Mouse (Mus musculus) brain, embryonic 18.5 days (tissue): ENCODE measurements at regions not wholly inside any gene's neighbourhood (a gene's known extent, or its start where the extent isn't known, plus 50 kb on each side); places are given as distances from the start of the nearest gene placed in this dataset.

Source experiments
- DNase-seq: peaks from one replicate; pipeline ENCODE4 v3.0.0-alpha.2; 2012; ENCODE audit warnings: low read depth, low spot score

DNA sequence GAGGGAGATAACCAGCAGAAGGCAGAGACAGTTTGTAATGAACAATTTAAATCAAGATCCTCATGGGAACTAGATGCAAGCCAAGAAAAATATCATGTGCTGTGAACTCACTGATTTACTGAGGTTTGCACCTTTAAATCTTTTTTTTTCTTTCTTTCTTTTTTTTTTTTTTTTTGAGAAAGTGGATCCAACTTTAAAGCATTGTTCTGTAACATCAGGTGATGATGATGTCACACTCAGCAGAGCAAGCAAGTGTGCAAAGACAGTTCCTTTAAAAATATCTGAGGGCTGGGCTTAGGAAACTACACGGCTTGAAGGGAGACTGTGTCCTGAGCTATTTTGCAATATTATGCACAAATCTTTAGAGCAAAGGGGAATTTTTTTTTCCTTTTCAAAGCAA, 166.6 kb upstream of the Ubash3b start:
- DNase-seq = no peak

DNA sequence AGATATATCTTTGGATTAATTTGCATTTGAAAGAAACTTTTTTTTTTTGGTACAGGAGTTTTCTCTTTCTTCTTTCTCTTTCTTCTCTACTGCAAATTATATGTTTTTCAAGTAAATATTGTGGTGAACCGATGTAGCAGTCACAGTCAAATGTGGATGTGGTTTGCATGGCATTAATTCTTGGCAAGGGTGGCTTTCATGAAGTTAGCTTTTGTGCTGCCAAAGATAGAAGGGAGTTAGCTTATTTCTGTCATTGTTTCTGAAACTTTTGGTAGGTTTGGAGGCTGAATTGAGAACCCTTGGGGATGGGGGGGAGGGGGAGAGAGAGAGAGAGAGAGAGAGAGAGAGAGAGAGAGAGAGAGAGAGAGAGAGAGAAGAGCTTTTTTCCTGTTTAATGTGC, 166.1 kb upstream of the Ubash3b start:
- no peak for DNase-seq

DNA sequence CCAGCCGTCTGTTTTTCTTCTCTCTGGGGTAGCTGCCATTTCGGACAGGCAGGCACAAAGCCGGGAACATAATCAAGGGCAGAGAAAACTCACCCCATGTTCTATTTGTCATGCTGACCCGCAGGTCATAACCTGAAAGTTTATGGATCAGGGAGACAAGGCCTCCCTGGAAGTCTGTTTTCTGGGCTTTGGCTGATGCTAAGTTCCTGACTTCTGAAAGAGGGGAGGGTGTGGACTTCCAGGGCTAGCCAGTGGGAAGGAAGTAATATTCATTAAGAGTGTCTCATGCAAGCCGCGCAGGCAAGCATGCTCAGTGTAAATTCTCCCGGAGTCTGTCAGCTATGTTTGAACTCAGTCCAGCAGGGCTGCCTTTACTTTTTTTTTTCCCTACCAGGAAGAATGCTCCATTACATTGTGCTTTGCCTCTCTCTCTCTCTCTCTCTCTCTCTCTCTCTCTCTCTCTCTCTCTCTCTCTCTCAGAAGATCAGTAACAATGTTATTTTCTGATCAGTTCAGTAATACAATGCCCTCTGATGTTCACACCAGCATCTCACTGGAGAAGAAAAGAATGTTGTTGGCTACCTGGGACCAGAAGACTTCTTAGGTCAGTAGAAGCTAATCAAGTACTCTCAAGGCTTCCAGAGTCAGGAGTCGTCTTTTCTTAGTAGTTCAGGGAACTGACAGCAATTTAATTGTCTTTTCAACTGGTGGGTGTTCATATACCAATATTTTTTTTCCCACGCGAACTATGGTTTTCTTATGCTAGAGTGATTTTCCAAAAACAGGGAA, 165.5 kb upstream of the Ubash3b start:
- peak; percentile 46 for DNase-seq

GRCm38 (mm10) chr9:41321521-41321920, 160.0 kb upstream of the Ubash3b start:
- DNase-seq = no peak

DNA sequence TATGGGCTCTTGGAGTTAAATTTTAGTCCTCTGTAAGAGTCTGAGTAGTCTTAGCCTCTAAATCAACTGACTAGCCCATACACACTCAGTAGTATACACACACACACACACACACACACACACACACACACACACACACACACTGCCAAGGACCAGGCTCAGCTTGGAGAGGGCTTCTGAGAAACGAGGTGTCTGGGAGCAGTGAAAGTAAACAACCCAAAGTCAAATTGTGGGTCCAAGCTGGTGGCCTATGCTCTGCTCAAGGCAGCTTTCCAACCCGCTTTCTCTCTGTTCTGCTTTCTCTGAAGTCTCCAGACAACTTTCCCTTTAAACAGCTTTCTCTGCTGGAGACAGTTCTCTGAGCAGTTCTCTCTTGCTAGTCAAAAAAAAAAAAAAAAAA, 157.6 kb upstream of the Ubash3b start:
- DNase-seq = no peak

DNA sequence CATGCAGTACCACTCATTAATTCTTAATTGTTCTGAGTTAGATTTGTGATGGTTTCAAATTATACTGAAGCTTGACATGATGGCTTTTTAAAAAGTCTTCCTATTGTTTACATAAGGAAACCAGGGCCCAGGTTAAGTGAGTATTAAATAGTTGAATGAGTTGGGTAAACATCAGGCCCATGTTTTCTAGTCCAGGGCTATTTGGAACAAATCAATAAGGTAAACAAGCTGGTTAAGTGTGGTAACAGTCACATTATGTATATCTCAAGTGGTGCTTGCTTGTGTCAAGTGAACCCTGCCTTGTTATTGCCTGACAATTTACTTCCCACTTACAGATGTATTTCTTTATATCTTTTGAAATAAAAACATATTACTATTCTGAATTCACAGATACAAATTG, 144.7 kb upstream of the Ubash3b start:
- DNase-seq = no peak

GRCm38 (mm10) chr9:41303494-41303828, 142.0 kb upstream of the Ubash3b start:
- no peak for DNase-seq

DNA sequence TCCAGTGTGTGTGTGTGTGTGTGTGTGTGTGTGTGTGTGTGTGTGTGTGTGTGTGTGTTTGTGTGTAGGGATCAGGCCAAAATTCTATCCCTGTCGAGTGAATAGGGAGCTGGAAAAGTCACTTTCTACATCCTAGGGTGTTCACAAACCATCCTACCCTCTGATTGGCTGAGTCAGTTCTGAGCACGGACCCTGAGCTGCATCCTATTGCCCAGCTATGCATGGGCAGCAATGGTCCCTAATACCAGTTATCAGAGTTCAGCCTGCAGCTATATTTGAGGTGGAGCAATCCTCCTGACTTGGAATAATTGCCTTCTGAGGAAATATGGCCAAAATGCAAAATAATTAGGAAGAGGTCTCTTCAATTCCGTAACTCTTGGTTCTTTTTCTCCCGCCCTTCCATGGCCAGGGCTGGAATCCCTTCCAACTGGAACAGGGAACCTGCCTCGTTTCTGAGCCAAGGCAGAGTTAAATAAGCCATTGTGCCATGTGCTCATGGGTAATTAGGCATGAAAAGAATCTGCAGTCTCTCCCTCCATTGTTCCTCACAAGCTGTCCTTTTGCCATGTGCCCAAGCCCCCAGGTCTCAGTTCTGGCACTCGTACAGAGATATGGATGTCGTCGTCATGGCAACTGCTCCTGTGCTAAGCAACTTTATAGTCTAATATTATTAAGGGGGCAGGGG, 141.5 kb upstream of the Ubash3b start:
- DNase-seq = peak; percentile 52

DNA sequence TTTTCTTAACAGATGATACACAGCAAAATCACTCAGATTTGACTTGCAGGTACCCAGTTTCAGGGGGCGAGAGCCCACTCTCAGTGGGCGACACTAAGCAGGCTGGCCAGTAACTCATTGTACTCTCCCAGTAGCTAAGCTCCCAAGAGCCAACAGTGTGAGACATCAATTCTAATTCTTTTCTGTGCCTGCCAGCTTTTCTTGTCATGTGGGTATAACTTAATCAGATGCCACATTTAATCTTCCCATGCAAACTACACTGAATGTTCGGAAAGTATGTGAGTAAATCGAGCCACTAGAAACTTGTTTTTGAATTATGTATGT, 124.6 kb upstream of the Ubash3b start:
- DNase-seq = no peak

GRCm38 (mm10) chr9:41285266-41286144, 124.0 kb upstream of the Ubash3b start:
- no peak for DNase-seq

- no peak for DNase-seq
These were observed 116.2 kb upstream of the Ubash3b start for GRCm38 (mm10) chr9:41277726-41278125.

- no peak for DNase-seq
These were observed 112.4 kb upstream of the Ubash3b start for GRCm38 (mm10) chr9:41273839-41274271.

DNA sequence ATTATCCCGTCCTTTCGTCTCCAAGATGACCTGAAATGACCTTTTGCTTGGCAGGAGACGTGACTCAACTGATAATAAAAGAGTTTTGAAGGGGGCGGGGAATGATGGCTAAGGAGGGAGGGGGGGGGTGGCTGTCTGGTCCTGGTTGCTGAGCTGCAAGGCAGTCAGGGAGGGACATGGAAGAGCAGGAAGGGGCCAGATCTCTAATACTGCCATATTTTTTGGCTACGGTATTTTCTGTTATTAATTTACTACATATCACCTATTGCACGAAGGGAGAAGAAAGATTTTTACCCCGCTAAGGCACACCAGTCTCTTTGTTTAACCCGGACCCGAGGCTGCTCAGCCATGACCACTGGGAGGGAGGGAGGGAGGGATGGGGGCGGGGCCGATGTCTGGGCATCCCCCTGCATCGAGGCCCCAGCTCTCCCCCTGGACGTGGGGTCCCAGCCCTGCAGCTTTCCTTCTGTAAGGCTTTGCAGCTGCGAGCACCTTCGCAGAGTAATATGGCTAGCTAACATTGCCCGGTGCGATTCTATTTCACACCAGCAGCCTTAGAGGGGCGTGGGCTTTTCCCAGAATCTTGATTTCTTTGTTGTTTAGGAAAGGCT, 111.8 kb upstream of the Ubash3b start:
- DNase-seq = peak; percentile 59

DNA sequence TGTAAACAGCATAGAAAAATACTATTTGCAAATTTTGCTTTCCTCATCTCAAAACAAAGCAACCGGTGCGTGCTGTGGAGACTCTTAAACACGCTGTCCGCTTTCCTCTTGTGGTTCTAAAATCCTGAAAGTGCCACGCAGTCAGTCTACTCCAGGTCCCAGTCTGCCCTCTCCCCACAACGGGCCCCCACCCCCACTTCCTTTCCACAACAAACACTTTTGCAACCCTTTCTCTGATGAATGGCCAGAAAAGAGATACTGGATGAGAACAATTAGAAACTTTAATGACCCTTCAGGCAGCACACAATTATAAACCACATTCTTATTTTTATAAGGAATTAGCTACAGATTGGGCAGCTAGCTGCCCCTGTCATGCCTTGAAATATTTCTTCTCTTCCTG, 111.1 kb upstream of the Ubash3b start:
- no peak for DNase-seq

DNA sequence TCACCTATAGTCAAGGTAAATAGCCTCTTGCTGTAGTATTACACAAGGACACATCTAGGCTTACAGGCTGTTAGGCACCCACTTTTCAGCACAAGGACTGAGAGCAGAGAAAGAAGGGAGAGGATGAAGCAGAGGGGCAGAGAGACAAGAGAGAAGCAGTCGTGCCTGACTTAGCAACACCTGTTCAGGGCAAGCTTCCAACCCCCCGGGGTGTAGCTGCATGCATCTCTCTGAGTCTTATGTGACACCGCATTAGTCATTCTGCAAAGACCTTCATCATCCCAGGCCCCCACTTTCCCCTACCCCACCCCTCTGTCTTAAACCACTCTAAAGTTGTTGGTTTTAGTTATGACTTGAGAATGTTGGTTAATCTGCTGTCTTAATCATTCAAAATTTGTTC, 106.6 kb upstream of the Ubash3b start:
- DNase-seq = no peak

DNA sequence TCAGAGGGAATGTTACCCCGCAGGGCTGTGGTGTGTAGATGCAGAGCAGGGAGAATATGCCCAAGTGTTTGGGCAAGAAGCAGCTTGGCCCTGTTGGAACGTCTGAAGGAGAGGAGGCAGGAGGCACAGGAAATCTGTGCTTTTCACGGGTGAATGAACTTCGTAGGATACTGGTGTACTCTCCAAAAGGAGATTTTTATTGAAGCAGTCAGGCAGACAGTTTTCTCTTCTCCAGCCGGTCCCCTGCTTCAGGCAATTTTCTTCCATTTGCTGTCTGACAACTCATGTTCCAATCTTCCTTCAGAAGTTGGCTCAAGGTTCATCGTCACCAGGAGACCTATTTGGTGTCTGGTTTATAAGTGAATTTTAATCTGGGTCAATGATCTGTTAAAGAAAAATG, 103.0 kb upstream of the Ubash3b start:
- no peak for DNase-seq

DNA sequence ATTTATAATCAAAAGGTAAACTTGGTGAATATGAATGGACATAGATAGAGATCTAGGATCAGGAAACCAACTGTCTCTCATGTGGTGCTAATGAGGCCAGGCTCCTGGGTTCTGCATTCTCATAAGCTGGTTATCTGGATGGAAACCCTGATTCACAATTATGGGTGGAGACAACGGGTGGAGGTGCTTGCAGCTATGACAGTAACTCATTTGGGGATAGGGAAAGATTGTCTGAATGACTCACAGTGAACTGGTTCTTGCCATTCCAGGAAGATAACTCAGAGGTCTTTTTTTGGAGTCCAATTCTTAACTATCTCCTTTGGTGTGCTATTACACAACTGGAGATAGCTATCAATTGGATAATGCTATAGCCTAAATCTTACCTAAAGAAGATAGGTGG, 95.7 kb upstream of the Ubash3b start:
- no peak for DNase-seq

DNA sequence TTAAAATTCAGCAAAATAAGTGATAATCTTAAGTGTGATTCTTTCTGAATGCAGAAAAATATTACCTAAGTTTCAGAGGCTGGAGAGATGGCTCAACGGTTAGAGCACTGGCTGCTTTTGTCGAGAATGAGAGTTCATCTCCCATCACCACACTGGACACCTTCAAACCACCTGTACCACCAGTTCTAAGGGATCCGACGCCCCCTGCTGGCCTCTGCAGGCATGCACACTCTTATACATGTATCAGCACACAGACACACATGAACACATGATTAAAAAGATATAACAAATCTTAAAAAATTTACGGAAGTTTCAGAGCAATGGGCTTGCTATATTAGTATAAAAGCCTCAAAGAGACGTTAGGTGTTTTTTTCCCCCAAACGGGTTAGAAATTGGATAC, 80.9 kb upstream of the Ubash3b start:
- no peak for DNase-seq

DNA sequence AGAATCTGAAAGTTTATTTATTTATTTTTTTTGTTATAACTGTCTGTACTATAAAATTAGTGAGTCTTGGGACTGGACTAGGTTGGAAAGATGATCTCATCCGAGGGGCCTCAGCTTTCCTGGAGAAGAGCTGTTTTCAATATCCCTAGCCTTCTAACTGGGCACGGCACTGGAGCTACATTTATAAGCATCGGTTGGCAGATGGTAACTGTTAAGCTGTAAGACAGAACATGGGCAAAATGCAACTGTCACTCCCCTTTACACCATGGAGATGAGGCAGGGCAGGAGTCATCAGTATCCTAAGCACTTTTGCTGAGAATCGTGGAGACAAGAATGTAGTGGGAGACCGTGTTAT, 77.6 kb upstream of the Ubash3b start:
- no peak for DNase-seq

GRCm38 (mm10) chr9:41238395-41239096, 77.0 kb upstream of the Ubash3b start:
- DNase-seq = no peak

- no peak for DNase-seq
These were observed 75.8 kb upstream of the Ubash3b start for GRCm38 (mm10) chr9:41237265-41237664.

GRCm38 (mm10) chr9:41229225-41229582, 67.7 kb upstream of the Ubash3b start:
- DNase-seq = no peak
